Mouse (Mus musculus) heart, adult 2 months (tissue): ENCODE measurements around the gene Klhdc4.

Source experiments
- CTCF ChIP-seq: fragments of 200-600 bp; IDR thresholded peaks from 2 replicates; pipeline ENCODE4 v1.8.1; 2022; ENCODE audit warnings: antibody characterized with exemption, mild to moderate bottlenecking, moderate library complexity
- EP300 ChIP-seq: fragments of 200-500 bp; IDR thresholded peaks from 2 replicates; pipeline ENCODE4 v1.6.1; 2011; ENCODE audit warnings: low read depth, low read length, control low read depth; ENCODE audit not compliant: insufficient read depth
- POLR2A ChIP-seq: fragments of 200-500 bp; IDR thresholded peaks from 2 replicates; pipeline ENCODE4 v1.6.1; 2011; ENCODE audit warnings: mild to moderate bottlenecking, low read depth, low read length, control low read depth; ENCODE audit not compliant: insufficient read depth

DNA sequence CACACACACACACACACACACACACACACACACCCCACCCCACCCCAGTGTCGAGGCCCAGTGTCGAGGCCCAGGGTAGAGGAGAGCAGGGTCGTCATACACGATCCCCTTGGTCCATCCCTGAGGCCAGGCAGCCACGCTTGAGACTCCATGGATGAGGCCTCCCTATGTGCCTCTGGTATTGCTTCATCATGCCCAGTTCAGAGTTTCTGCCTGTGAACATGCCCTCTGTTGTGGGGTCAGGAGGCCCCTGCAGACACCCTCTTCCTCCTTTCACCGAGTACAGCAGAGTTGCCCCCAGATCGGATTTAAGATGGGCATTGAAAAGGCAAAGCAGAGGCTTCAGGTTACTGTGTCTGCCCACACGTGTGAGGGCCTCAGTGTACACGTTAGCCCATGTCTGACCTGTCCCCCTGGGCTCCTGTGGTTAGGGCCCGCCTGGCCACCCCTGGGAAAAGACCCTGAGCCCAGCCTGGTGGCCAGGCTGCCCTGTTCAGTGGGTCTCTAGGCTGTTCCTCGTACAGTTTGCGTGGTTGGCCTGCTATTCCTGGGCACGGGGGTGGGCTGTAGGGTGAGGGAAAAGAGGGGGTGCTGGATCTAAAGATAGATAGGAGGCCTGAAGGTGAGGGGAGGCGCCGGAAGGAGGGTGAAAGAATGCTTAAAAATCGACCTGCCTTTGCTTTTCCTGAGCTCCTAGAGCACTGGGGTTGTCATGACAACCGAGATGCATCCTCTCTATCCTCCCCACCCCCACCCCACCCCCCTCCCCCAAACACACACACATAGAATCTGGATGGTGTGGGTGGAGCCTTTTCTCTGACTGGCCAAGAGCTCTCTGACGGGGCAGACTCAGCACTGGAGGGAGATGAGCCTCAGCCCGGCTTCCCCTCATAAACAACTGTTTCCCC lies 58.3 kb downstream of the Klhdc4 start:
- TF ChIP-seq CTCF (no peak), EP300 (no peak), POLR2A (no peak)
